Mouse (Mus musculus) cortical plate, adult 2 months (tissue): ENCODE results near the gene Nav1.

Experiments
- CTCF ChIP-seq: fragments of 200-500 bp; IDR thresholded peaks from 2 replicates; pipeline ENCODE4 v1.5.1; 2011; ENCODE audit warnings: mild to moderate bottlenecking, control low read depth, low read length; ENCODE audit not compliant: insufficient read depth; ENCODE audit errors: extremely low read depth
- POLR2A ChIP-seq: fragments of 200-500 bp; IDR thresholded peaks from 2 replicates; pipeline ENCODE4 v1.6.1; 2011; ENCODE audit warnings: mild to moderate bottlenecking, low read length, control low read depth; ENCODE audit not compliant: insufficient read depth; ENCODE audit errors: extremely low read depth

DNA sequence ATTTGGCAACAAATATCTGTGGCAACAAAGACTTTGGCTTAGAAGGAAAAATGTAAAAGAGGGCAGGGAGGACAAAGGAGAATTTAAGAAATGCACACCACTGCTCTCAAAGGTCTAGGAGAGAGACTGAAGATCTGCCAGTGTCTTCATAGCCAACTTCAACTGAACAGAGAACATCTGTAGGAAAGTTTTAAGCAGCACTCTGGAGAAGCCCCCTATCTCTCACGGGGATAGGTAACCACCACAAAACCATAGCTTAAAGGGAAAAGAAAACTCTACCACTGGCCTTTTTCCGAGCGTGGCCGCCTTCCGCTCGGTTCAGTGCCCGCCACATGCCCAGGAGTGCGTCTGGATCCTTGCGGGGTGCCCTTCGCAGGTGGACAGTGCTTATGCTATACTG, 180.4 kb downstream of the Nav1 start:
- TF ChIP-seq CTCF (no peak), POLR2A (no peak)
